Mouse (Mus musculus) ovary, postnatal 10 days (tissue): ENCODE data around the gene Hao2.

ENCODE experiments used
- DNase-seq: peaks from one replicate; pipeline ENCODE4 v3.0.0; 2022; ENCODE audit warnings: low spot score

The Hao2 gene

GRCm38 (mm10) chr3:98856892-98857291, 36.1 kb downstream of the Hao2 start:
- no peak for DNase-seq

DNA sequence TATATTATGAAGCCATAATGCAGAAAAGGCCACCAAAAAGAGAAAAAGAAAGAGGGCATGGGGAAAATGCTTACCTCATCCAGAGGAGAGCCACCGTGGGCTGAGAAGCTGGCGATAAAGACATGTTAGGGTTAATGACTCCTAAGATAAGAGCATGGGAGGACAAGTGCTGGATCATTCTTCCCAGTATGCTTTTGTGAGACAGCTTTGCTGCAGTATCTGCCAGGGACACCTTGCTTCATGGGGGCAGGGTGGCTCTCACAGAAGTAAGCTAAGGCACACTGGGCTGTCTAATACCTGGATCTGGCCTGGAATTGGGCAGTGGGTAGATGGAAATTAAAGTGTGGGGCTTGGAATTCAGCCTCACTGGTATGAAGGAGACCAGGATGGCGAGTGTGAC, 37.9 kb downstream of the Hao2 start:
- DNase-seq = no peak

GRCm38 (mm10) chr3:98853685-98854084, 39.4 kb downstream of the Hao2 start:
- no peak for DNase-seq

DNA sequence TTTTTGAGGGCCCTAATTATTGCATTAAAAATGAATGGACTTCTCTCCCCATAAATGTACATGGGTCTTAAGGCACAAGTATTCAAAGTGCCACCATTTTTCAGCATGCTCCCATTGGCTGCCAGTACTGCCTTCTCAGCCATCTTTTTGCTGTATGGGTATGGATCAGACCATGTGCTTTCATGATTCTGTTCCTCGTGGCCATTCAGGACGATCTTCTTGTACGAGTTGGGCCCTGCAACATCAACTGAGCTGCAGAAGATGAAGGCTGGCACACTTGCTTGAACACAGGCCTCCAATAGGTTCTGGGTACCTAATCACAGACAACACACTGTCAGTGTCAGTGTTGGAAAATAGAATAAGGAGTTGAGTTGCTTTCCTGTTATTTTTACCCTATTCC, 40.0 kb downstream of the Hao2 start:
- no peak for DNase-seq

- DNase-seq = no peak
Observed at GRCm38 (mm10) chr3:98852631-98853030, 40.4 kb downstream of the Hao2 start.

DNA sequence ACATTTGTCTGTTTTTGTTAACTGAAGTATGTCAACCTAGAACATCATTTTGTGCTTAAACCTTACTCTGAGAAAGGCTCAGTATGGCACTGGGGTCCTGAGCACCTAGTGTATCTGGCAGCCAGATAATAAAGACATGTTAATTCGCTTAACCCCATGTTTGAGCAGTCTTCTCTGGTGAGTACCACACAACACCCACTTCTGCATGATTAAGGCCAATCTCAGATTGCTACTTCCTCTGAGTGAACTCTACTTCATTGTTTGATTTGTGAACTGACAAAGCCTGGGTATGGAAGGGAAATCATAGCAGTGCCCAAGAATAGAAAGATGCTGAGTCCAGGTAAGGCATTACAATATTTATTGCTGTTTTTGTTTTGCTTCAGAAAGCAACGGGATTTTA, 41.2 kb downstream of the Hao2 start:
- DNase-seq = no peak

DNA sequence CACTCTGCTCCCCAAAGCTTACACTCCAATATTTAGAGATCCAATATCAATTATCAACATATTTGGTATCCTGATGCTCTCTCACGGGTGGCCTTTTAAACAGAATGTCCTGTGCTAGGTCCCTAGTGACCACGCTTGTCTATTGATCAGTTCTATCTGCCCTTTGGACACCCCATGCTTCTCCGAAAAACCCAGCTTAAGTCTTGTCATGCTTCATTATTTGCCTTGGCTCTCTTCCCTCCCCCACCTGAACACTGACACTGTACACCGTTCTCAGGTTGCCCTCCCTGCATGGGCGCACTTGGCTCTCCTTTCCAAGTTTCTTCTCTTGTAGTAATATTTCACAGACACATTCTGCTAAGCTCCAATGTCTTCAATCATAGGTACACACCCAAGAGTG, 42.8 kb downstream of the Hao2 start:
- no peak for DNase-seq

- DNase-seq = no peak
Observed at GRCm38 (mm10) chr3:98848898-98849297, 44.1 kb downstream of the Hao2 start.
